Mouse (Mus musculus) layer of hippocampus, adult 11-12 months (tissue): ENCODE results near the gene Gmeb2.

ENCODE experiments used
- DNase-seq: peaks from one replicate; pipeline ENCODE4 v3.0.0; 2022; ENCODE audit warnings: low spot score

The Gmeb2 gene

DNA sequence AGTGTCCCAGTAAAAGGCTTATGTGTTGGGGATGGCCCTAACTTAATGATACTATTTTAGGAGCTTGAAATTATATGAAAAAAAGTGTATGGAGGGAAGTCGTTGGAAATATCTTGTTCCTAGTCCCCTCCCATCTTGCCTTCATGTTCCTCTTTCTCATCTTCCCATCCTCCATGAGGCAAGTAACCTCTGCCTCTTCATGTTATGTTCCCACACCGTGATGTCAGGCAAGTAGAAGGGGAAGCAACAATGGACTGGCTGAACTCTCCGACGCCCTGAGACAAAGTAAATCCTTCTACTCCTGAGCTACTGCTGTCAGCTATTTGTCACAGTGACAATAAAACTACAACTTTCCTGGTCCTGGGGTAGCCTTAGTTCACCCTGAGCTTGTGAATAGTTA is 13.2 kb downstream of the Gmeb2 start:
- no peak for DNase-seq

DNA sequence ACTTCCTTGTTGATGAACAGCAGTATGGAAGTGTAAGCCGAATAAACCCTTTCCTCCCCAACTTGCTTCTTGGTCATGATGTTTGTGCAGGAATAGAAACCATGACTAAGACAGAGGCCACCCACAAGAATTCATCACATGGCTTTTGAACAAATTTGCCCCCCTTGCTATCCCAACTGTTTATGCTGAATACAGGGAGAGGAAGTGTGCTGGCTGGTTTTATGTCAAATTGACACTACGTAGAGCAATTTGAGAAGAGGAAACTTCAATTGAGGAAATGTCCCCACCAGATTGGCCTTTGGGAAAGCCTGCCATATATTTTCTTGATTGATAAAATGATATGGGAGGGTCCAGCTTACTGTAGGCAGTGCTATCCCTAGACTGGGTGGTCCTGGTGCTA is 14.0 kb downstream of the Gmeb2 start:
- DNase-seq, result no peak

DNA sequence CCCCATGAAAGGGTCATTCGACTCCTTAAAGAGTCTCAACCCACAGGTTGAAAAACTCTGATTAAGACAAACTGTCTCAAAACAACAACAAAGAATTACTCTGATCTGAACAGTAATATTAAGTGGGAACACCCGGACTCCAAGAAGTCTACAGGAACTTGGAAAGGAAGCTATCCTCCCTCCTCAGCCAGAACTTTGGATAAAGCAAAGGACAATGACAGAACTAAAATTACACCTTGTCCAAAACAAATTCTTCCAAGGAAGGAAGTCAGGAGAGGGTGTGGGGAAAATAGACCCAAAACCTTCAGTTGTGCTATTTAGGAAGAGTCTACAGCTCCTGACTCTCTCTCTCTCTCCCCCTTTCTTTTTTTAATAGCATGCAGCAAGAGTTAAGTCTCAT is 15.7 kb downstream of the Gmeb2 start:
- DNase-seq, result no peak

GRCm38 (mm10) chr2:181266839-181267238 is 21.0 kb downstream of the Gmeb2 start:
- DNase-seq, result no peak

GRCm38 (mm10) chr2:181253248-181253647 is 34.6 kb downstream of the Gmeb2 start:
- no peak for DNase-seq

GRCm38 (mm10) chr2:181251841-181252240 is 36.0 kb downstream of the Gmeb2 start:
- DNase-seq, result no peak

DNA sequence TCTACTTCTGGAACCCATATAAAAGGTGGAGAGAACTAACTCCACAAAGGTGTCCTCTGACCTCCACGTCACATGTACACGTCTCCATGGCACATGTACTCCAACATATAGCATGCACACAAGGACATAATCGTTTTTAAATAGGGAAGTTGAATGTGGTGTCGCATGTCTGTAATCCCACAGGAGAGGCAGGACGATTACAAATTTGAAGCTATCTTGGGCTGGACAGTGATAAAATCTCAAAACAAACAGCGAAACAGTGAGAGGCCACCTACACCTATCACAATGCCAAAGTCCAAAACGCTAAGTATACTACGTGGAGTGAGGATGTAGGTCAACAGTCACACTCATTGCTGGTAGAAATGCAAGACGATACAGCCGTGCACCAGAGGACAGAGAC is 38.6 kb downstream of the Gmeb2 start:
- no peak for DNase-seq

- DNase-seq, result no peak
Observed at GRCm38 (mm10) chr2:181245031-181245430, 42.8 kb downstream of the Gmeb2 start.

- DNase-seq, result no peak
Observed at GRCm38 (mm10) chr2:181243706-181244394, 44.0 kb downstream of the Gmeb2 start.

DNA sequence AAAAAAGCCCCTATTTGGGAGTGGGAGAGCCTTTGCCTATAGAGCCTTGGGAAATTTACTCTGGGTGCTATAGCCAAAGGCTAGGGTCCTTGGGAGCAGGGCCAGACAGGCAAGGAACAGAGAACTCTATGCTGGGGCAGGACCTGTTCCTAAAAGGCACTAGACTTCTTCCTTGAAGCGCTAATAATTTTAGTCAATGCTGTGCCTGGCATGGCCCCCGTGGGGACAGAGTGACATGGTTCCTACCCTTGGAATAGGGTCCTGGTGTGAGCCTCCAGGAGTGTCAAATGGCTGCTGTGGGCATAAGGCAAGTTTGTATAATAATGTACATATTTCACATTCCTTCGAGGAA is 45.5 kb downstream of the Gmeb2 start:
- no peak for DNase-seq

DNA sequence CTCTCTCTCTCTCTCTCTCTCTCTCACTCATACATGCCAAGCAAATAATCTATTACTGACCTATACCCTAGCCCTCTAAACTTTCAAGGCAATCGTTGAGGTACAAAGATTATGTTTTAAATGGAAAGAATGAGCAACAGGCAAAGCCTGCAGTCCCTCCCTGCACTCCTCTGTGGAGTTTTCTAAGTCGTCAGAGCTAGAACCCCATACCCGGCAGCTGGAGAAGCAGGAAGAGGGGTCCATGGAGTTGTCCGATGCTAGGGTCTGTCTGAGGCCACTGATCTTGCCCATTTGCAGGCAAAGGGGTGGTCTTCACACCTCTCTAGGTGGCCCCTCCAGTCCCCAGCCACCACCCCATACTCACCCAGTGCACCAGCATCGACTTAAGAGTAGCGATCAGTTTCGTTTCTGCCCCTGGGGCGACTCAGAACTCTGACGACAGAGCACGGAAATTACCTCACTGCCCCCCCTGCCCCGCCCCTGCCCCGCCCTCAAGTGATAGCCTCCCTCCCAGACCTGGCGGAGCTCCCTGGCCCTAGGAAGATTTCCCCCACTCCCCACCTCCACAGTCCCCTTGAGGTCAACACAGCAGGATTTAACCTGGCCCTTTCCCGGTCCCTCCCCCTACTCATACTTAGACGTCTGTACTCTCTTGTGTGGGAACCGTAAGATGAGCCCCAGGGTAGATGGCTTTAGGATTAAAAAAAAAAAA is 46.1 kb downstream of the Gmeb2 start, which contains the start of gene Helz2:
Gene Helz2, minus strand, starts transcription at position 426 of the 712 bp plus-strand sequence.
- no peak for DNase-seq

GRCm38 (mm10) chr2:181240806-181241440 is 46.9 kb downstream of the Gmeb2 start:
- no peak for DNase-seq

DNA sequence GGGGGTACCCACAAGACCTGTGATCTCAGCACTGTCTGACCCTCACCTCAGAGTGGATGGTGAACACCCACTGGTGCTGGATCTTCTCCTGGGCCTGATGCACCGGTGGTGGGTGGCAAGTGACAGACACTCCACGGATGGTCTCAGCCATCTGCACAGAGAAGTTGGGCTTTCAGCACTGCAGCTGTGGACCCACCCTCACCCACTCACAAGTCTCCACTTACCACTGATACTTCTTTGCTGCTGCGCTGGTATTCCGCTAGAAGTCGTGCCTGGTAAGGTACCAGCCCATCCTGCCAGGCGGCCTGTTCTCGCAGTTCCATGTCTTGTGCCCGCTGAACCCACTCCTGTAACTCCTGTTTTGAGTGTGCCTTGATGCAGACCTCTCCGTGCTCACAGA is 48.6 kb downstream of the Gmeb2 start:
- DNase-seq, result no peak

GRCm38 (mm10) chr2:181238861-181239260 is 49.0 kb downstream of the Gmeb2 start:
- DNase-seq, result no peak

- DNase-seq, result no peak
Observed at GRCm38 (mm10) chr2:181238091-181238610, 49.7 kb downstream of the Gmeb2 start.

DNA sequence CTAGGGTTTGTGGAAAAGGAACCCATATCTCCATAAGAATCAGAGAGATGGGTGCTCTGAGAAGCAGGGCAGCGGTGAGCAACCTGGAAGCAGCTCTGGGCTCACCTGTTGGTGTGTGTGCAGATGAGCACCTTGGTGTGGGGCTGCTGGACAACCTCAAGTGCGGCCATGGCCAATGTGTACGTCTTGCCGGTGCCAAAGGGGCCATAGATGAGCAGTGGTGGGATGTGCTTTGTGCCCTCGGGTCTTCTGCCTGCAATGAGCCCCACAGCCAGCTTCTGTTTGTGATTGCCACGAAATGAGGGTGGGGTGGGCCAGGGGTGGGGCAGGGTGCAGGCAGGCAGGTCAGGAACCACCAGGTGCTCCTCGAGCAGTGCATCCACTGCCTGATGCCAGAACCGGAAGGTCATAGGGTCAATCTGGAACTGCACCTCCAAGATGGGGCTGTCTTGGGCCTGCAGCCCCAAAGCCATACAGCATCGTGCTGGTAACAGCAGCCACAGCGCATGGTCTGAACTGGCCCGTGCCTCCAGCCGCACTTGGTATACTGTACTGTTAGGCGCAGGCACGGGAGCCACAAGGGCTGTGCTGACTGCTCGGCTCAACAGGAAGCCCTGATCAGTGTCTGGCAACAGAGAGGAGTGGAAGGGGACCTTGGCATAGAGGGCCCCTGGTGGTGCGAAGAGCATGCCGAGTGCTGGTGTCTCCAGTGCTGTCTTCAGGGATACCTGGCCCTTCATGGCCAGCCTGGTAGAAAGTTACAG is 50.4 kb downstream of the Gmeb2 start:
- DNase-seq, result no peak

DNA sequence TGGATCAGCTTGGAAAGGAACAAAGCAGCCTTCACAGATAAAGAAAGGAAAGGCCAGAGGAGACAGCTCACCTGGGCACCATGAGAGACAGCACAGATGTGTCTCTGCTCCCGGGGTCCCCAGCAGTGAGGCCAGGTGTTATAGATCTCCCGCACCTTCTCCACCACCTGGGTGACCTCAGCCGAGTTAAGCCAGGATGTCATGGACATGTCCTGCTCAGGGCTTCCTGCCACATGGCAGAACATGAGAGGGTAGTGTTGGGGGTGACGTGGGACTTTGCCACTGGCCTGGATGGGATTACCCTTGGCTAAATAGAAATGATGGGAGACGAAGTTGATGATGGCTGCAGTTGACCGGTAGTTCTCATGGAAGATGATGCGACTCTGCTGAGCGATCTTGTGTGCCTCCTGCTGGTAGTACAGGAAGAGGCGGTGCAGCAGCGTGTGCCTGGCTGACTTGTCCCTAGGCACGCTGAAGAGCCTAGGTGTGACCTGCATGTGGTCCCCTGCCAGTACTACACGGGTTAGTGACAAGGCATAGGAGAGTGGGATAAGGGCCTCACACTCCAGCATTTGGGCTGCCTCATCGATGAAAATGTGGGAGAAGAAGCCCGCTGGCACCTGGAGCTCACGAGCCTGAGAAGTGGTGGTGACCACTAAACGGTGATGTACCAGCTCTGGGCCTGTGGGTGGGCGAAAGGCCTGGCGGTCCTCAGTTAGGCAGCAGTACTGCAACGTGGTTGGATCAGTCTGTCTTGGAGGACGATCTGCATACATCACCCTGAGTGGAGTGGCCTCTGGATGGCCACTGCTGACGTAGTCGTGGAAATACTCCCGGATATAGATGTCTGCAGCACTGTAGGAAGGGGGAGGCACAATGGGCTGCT is 51.9 kb downstream of the Gmeb2 start:
- no peak for DNase-seq

DNA sequence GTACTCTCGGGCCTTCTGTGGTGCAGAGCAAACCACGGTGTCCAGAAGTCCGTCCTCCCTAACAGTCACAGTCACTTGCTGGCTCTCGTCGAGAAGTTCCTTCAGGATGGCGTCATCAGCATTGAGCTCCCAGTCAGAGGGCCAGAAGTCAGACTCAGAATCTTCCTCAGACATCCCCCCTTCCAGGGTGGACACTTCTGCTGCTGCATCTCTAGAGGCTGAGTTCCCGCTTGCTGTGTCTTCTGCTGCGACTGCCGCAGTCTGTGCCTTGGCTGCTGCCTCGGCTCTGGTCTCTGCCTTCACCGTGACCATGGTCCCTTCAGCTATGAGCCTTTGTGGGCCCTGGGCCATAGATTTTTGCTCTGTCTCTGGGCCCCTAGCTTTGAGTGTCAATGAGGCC is 53.2 kb downstream of the Gmeb2 start:
- no peak for DNase-seq

DNA sequence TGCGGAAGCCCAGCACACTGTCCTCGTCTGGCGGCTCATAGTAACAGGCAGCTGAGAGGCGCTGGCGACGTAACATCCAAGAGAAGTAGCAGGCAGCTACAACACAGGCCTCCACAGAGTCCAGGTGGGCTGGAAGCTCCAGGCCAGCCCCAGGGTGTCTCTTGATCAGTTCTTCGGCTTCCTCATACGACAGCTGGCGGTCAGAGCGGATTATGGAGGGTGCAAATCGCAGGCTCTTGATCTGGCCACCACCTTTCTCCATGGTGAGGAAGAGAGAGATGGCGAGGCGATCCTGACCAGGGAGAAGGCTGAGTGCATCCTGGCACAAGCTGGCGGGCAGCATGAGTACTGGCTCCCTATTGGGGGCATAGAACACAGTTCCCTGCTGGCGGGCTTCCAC is 54.4 kb downstream of the Gmeb2 start:
- DNase-seq, result no peak

DNA sequence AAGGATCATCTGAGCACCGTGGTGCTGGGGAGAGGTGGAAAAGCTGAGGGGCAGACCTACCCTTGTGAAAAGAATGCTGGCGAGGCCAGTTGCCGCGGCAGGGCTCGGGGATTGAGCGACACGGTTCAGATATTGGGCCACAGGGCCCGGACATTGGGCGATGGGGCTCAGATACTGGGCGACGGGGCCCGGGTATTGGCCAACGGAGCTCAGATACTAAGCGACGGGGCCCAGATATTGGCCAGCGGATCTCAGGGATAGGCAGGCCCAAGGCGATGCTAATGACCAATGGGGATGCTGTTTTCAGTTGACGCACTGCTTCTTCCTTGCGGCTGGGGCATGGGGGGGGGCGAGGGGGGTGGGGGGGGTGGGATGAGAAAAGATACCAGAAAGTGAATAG is 56.7 kb downstream of the Gmeb2 start:
- DNase-seq, result no peak

DNA sequence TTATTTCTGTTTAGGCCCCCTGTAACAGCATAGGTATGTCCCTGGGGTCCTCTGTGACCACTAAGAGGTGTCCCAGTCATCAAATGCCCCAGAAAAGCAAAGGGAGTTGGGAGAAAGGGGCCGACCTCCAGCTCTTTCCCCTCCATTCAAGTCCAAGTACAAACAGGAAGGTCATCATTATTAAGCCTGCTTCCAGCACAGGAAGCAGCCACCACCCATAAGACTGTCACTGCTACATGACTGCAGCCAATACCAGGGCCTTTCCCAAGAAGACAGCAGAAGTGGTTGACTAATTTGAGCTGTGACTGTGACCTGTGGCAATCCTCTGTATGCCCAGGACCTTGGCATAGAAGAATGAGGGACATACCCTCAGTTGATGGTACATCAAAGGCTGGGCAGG is 59.5 kb downstream of the Gmeb2 start:
- no peak for DNase-seq
